Mouse (Mus musculus) gastrocnemius, postnatal 14 days (tissue): ENCODE data around the gene Gm10985. TPM values are rescaled to one million over a fixed set of nuclear protein-coding genes. Genes with fewer than 3 reads are reported as not detected.

Experiments used
- total RNA-seq, 2 experiments: library from RNA; stranded (reverse); gene quantifications; 2 replicates each; pipeline ENCODE4 v1.2.3; 2021

Gene Gm10985
- total RNA-seq, 2 experiments from 2014 or later = not detected

Other genes with a start within 250 kb of the Gm10985 start
- 1 to 10 TPM; 7.0 to 9.4 TPM for gene Frem2, start 187.7 kb upstream of the Gm10985 start, total RNA-seq
- gene Ufm1, start 18.7 kb downstream of the Gm10985 start, total RNA-seq = 10 to 100 TPM; 34.2 to 37.9 TPM